Mouse (Mus musculus): ENCODE data around the gene Trim40.

GRCm38 (mm10) chr17:36848911-36849310 is 41.0 kb downstream of the Trim40 start:
- no peak for TF ChIP-seq TAL1 (IDR thresholded peaks at IDR 0.05; ENCODE audit: low read length)
- TF ChIP-seq GATA1 (IDR thresholded peaks at IDR 0.05; ENCODE audit: low read length): no peak
